Mouse (Mus musculus) heart, embryonic 15.5 days (tissue): Measurements from ENCODE around the gene Bmpr2. TPM values are rescaled to one million over a fixed set of nuclear protein-coding genes. Genes with fewer than 3 reads are reported as not detected.
A peak's percentile ranks its signal among the peaks of the same experiment; 100 is the strongest.
"Not testable (repeated sequence)": the region's sequence is repeated elsewhere in the genome, so short reads cannot be mapped to it uniquely, and the experiment has no call there.

Experiments used
- ATAC-seq: fragments of 200-750 bp; cut with Nextera tagmentation; replicated peaks from 2 replicates; pipeline ENCODE4 v1.8.0; 2017; ENCODE audit warnings: low read depth, moderate TSS enrichment; ENCODE audit not compliant: insufficient number of reproducible peaks, insufficient read depth, low FRiP score
- H3K27ac ChIP-seq: fragments of 300-500 bp; sonication (generic); 2 replicates; pipeline ENCODE4 v1.5.1; 2015; ENCODE audit warnings: mild to moderate bottlenecking, inconsistent platforms
- H3K27me3 ChIP-seq: fragments of 300-500 bp; sonication (generic); 2 replicates; pipeline ENCODE4 v1.6.1; 2015; ENCODE audit warnings: inconsistent platforms
- H3K36me3 ChIP-seq: fragments of 300-500 bp; sonication (generic); 2 replicates; pipeline ENCODE4 v1.6.1; 2015; ENCODE audit warnings: mild to moderate bottlenecking, inconsistent platforms
- H3K4me1 ChIP-seq: fragments of 300-500 bp; sonication (generic); replicated peaks from 2 replicates; pipeline ENCODE4 v1.6.1; 2015; ENCODE audit warnings: inconsistent platforms
- H3K4me2 ChIP-seq: fragments of 300-500 bp; sonication (generic); 2 replicates; pipeline ENCODE4 v1.6.1; 2015; ENCODE audit warnings: inconsistent platforms, mild to moderate bottlenecking, moderate library complexity
- H3K4me3 ChIP-seq: fragments of 300-500 bp; sonication (generic); 2 replicates; pipeline ENCODE4 v1.5.1; 2015; ENCODE audit warnings: mild to moderate bottlenecking, inconsistent platforms
- H3K9ac ChIP-seq: fragments of 300-500 bp; sonication (generic); 2 replicates; pipeline ENCODE4 v1.6.1; 2015; ENCODE audit warnings: mild to moderate bottlenecking, inconsistent platforms
- H3K9me3 ChIP-seq: fragments of 300-500 bp; sonication (generic); replicated peaks from 2 replicates; pipeline ENCODE4 v1.6.1; 2016; ENCODE audit warnings: inconsistent platforms
- WGBS: fragments of 180-500 bp; shearing (Covaris S2); methylation state at CpG from one replicate; pipeline ENCODE4 v1.1.7; 2015; ENCODE audit warnings: mixed read lengths; 5-methylcytosine and 5-hydroxymethylcytosine counted together
- polyA plus RNA-seq: library from polyadenylated mRNA; unstranded; fragments of >200 nt; fragmentation: Nextera tagmentation; extraction: Ambion mirVana; gene quantifications from 2 replicates; pipeline ENCODE4 v1.2.1, GENCODE M21; 2015

Bmpr2 gene
- 5.8 and 6.5 TPM in 2 replicates for polyA plus RNA-seq

- peaks cover 16% of the 10 kb centered on the region for H3K4me1 ChIP-seq
- ATAC-seq: peak; percentile 90
Observed at GRCm38 (mm10) chr1:59763164-59763768, at the start of gene Bmpr2. TSS of gene Bmpr2 (plus strand) at chr1:59763400.

GRCm38 (mm10) chr1:59719900-59720299, 43.3 kb upstream of the Bmpr2 start:
- Histone ChIP-seq H3K27ac (peak overlapping the region; percentile 43; the same call in 1 of the 2 replicates), H3K36me3 (0 out of 2 replicates have a peak, but pooled peaks cover 3% of the 10 kb centered on the region), H3K9me3 (no peaks in the 10 kb centered on the region), H3K4me3 (no peak overlapping the region), H3K9ac (no peak overlapping the region), H3K4me1 (peaks cover 5% of the 10 kb centered on the region; the same call in 1 of the 2 replicates), H3K4me2 (no peak overlapping the region), H3K27me3 (no peaks in the 10 kb centered on the region)
- ATAC-seq: no peak
- 34% methylated on average over 4 of the region's 4 CpGs for WGBS

More at GRCm38 (mm10) chr1:59763164-59763768, at the start of gene Bmpr2:
- Histone ChIP-seq H3K27me3 (no peaks in the 10 kb centered on the region), H3K9me3 (no peaks in the 10 kb centered on the region), H3K4me2 (peak within 1 kb of the TSS; percentile 70), H3K9ac (peak within 1 kb of the TSS; percentile 86), H3K36me3 (no peaks in the 10 kb centered on the region), H3K27ac (peak within 1 kb of the TSS; percentile 99), H3K4me3 (peak within 1 kb of the TSS; percentile 96)
- under 1% methylated on average over 71 of the region's 75 CpGs for WGBS

GRCm38 (mm10) chr1:59725661-59726060, 37.5 kb upstream of the Bmpr2 start:
- Histone ChIP-seq H3K4me2 (peak overlapping the region; percentile 2; the same call in 1 of the 2 replicates), H3K27ac (peak overlapping the region; percentile 39), H3K4me1 (peaks cover 9% of the 10 kb centered on the region), H3K9ac (no peak overlapping the region), H3K36me3 (no peaks in the 10 kb centered on the region), H3K4me3 (no peak overlapping the region), H3K27me3 (no peaks in the 10 kb centered on the region), H3K9me3 (no peaks in the 10 kb centered on the region)
- peak; percentile 67; the same call in 1 of the 2 replicates for ATAC-seq
- 20% methylated on average over 4 of the region's 4 CpGs for WGBS

- H3K27ac ChIP-seq: no peak overlapping the region
- H3K4me3 ChIP-seq: no peak overlapping the region
- H3K4me1 ChIP-seq: peaks cover 9% of the 10 kb centered on the region
- H3K9ac ChIP-seq: no peak overlapping the region
- no peaks in the 10 kb centered on the region for H3K9me3 ChIP-seq
- 80% methylated on average over 8 of the region's 8 CpGs for WGBS
- H3K36me3 ChIP-seq: no peaks in the 10 kb centered on the region
- no peak overlapping the region for H3K4me2 ChIP-seq
- ATAC-seq: no peak
- no peaks in the 10 kb centered on the region for H3K27me3 ChIP-seq
Observed at GRCm38 (mm10) chr1:59730106-59730505, 33.1 kb upstream of the Bmpr2 start.

GRCm38 (mm10) chr1:59730737-59731136, 32.5 kb upstream of the Bmpr2 start:
- no peak overlapping the region for H3K4me2 ChIP-seq
- no peak overlapping the region for H3K27ac ChIP-seq
- H3K4me3 ChIP-seq: no peak overlapping the region
- H3K27me3 ChIP-seq: no peaks in the 10 kb centered on the region
- H3K9ac ChIP-seq: no peak overlapping the region
- no peak for ATAC-seq
- H3K4me1 ChIP-seq: peaks cover 3% of the 10 kb centered on the region
- no peaks in the 10 kb centered on the region for H3K9me3 ChIP-seq
- H3K36me3 ChIP-seq: no peaks in the 10 kb centered on the region
- 82% methylated on average over 4 of the region's 4 CpGs for WGBS

GRCm38 (mm10) chr1:59734076-59734475, 29.1 kb upstream of the Bmpr2 start:
- no peaks in the 10 kb centered on the region for H3K4me1 ChIP-seq
- H3K27me3 ChIP-seq: no peaks in the 10 kb centered on the region
- H3K9me3 ChIP-seq: no peaks in the 10 kb centered on the region
- no peak overlapping the region for H3K4me2 ChIP-seq
- H3K36me3 ChIP-seq: no peaks in the 10 kb centered on the region
- no peak overlapping the region for H3K9ac ChIP-seq
- H3K4me3 ChIP-seq: no peak overlapping the region
- H3K27ac ChIP-seq: no peak overlapping the region
- no peak for ATAC-seq
- WGBS: 50% methylated on average over 6 of the region's 6 CpGs

- Histone ChIP-seq H3K27ac (no peak overlapping the region), H3K9me3 (no peaks in the 10 kb centered on the region), H3K27me3 (no peaks in the 10 kb centered on the region), H3K4me1 (peaks cover 4% of the 10 kb centered on the region), H3K4me3 (no peak overlapping the region), H3K9ac (no peak overlapping the region), H3K36me3 (no peaks in the 10 kb centered on the region), H3K4me2 (no peak overlapping the region)
- 53% methylated on average over 6 of the region's 6 CpGs for WGBS
- ATAC-seq: no peak
Observed at GRCm38 (mm10) chr1:59738768-59739414, 24.3 kb upstream of the Bmpr2 start.

GRCm38 (mm10) chr1:59739577-59740354, 23.4 kb upstream of the Bmpr2 start:
- WGBS: 48% methylated on average over 17 of the region's 17 CpGs
- H3K27ac ChIP-seq: 0 out of 2 replicates have a peak overlapping the region, but pooled peaks have one; percentile 17
- H3K36me3 ChIP-seq: no peaks in the 10 kb centered on the region
- no peaks in the 10 kb centered on the region for H3K9me3 ChIP-seq
- H3K27me3 ChIP-seq: no peaks in the 10 kb centered on the region
- H3K4me2 ChIP-seq: no peak overlapping the region
- peaks cover 4% of the 10 kb centered on the region for H3K4me1 ChIP-seq
- no peak overlapping the region for H3K4me3 ChIP-seq
- ATAC-seq: no peak
- no peak overlapping the region for H3K9ac ChIP-seq

- 62% methylated on average over 2 of the region's 2 CpGs for WGBS
Observed at GRCm38 (mm10) chr1:59749047-59749446, 14.2 kb upstream of the Bmpr2 start.

GRCm38 (mm10) chr1:59749724-59750123, 13.5 kb upstream of the Bmpr2 start:
- not testable (repeated sequence) for H3K4me2 ChIP-seq, H3K4me3 ChIP-seq, H3K36me3 ChIP-seq, ATAC-seq, H3K27ac ChIP-seq, H3K27me3 ChIP-seq, H3K4me1 ChIP-seq, H3K9me3 ChIP-seq, H3K9ac ChIP-seq
- 63% methylated on average over 5 of the region's 5 CpGs for WGBS

More at GRCm38 (mm10) chr1:59749047-59749446, 14.2 kb upstream of the Bmpr2 start:
- Histone ChIP-seq H3K4me1 (no peaks in the 10 kb centered on the region), H3K27me3 (no peaks in the 10 kb centered on the region), H3K36me3 (no peaks in the 10 kb centered on the region), H3K9me3 (no peaks in the 10 kb centered on the region), H3K4me2 (no peak overlapping the region), H3K27ac (no peak overlapping the region), H3K9ac (no peak overlapping the region), H3K4me3 (no peak overlapping the region)
- ATAC-seq: no peak

GRCm38 (mm10) chr1:59755298-59755697, 7.9 kb upstream of the Bmpr2 start:
- 72% methylated on average over 1 of the region's 1 CpGs for WGBS
- no peaks in the 10 kb centered on the region for H3K27me3 ChIP-seq
- no peak overlapping the region for H3K27ac ChIP-seq
- ATAC-seq: no peak
- H3K4me1 ChIP-seq: no peaks in the 10 kb centered on the region
- no peaks in the 10 kb centered on the region for H3K36me3 ChIP-seq
- no peaks in the 10 kb centered on the region for H3K9me3 ChIP-seq
- H3K9ac ChIP-seq: no peak overlapping the region
- H3K4me2 ChIP-seq: no peak overlapping the region
- no peak overlapping the region for H3K4me3 ChIP-seq
